In the genomic region with DNA sequence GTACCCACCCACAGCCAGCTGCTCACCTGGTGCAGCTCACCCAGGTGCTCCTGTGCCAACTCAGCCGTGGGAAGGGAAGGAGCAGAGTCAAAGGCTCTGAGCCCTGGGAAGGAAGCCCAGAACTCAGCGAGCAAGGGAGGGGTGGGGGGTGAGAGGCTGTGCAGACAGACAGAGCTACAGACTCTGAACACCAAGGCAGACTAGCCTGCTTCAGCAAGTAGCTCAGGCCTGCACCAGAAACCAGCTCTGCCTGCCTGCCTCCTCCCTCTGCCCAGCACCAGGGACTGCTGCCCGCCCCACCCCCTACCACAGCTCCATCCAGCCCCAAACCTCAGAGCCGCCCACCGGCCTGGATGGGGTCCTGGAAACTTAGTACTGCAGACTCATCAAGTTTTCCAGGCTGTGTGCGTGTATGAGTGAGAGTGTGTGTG, we compare ENCODE assay signal across 13 mouse cellular contexts. TPM values are rescaled to one million over a fixed set of nuclear protein-coding genes. Genes with fewer than 3 reads are reported as not detected.
DNase-seq lines count a peak whose midpoint lies in the region; TF ChIP-seq lines count a peak whose summit lies in the region.
"Had no signal": no experiment of that assay in that cellular context is flagged by ENCODE, and none has a peak within 500 bp of the region (broad histone marks: within the 10 kb centered on the region; RNA-seq: fewer than 3 reads in every experiment).

No protein-coding gene starts in this region.

- H3K27ac ChIP-seq in thymus, adult 2 months (ENCODE audit: control insufficient read depth, insufficient read depth, low read length), result no peak overlapping the region

- no peak overlapping the region for H3K4me3 ChIP-seq in thymus, adult 2 months (ENCODE audit: control insufficient read depth, insufficient read depth, low read length)

- H3K4me1 ChIP-seq in thymus, adult 2 months (replicated peaks; ENCODE audit: control insufficient read depth, insufficient read depth, low read length), result peaks cover 54% of the 10 kb centered on the region

- DNase-seq in kidney, postnatal 14 days, result peak; percentile 34
- no peak for DNase-seq in kidney, adult 18-20 months
- DNase-seq in brain, adult 2 months (ENCODE audit: low read depth, low spot score), result peak; percentile 60
- DNase-seq in gonadal fat pad, adult 2 months (ENCODE audit: low read depth), result peak; percentile 28
- DNase-seq in thymus, adult 2 months, result peak; percentile 45
- DNase-seq in cerebellum, postnatal 25 days, result no peak
- DNase-seq in heart, postnatal 36 days, result no peak
- DNase-seq: gastrocnemius, postnatal 10 days; lung, postnatal 36 days had no signal

- TF ChIP-seq CTCF in thymus, adult 2 months (IDR thresholded peaks at IDR 0.05; ENCODE audit: borderline replicate concordance, control insufficient read depth, extremely low read depth, insufficient read depth, low read length, poor library complexity), result no peak

- H3K36me3 ChIP-seq in thymus, adult 2 months (ENCODE audit: control insufficient read depth, insufficient read depth, low read length), result no peaks in the 10 kb centered on the region

- intact Hi-C loops in heart, postnatal 36 days (cut with DNase I), result no loop called here

- no peaks in the 10 kb centered on the region for H3K27me3 ChIP-seq in thymus, adult 2 months (ENCODE audit: control insufficient read depth, insufficient read depth, low read length)

- WGBS in thymus, adult 2 months, result 16% methylated on average over 6 of the region's 6 CpGs

- TF ChIP-seq POLR2A in thymus, adult 2 months (IDR thresholded peaks at IDR 0.05; ENCODE audit: control insufficient read depth, extremely low read depth, insufficient read depth, low read length, poor library complexity), result no peak

RNA-seq across cellular contexts. Expression of a gene that starts 4.5 kb away (rescaled TPM):
- polyA plus RNA-seq in gonadal fat pad, adult 2 months (2012; rRNA removed), result 2.4 and 2.9 TPM in 2 replicates
- polyA plus RNA-seq in thymus, adult 2 months (2012; rRNA removed), result 219 and 275 TPM in 2 replicates
- total RNA-seq in heart, postnatal 36 days (2021), result under 1 TPM; 0.69 to 0.70 TPM

RNA-seq across cellular contexts. Expression of a gene that starts 18.6 kb away (rescaled TPM):
- 64.5 and 86.7 TPM in 2 replicates for polyA plus RNA-seq in gonadal fat pad, adult 2 months (2012; rRNA removed)
- polyA plus RNA-seq in thymus, adult 2 months (2012; rRNA removed), result 54.7 and 59.4 TPM in 2 replicates
- total RNA-seq in heart, postnatal 36 days (2021), result 10 to 100 TPM; 21.1 to 26.7 TPM

RNA-seq across cellular contexts. Expression of a gene that starts 22.9 kb away (rescaled TPM):
- polyA plus RNA-seq in gonadal fat pad, adult 2 months (2012; rRNA removed), result 0.18 and 0.24 TPM in 2 replicates
- 1.3 and 1.5 TPM in 2 replicates for polyA plus RNA-seq in thymus, adult 2 months (2012; rRNA removed)
- total RNA-seq in heart, postnatal 36 days (2021), result 10 to 100 TPM; 15.6 to 19.8 TPM

RNA-seq across cellular contexts. Expression of a gene that starts 39.5 kb away (rescaled TPM):
- 1.00 and 1.5 TPM in 2 replicates for polyA plus RNA-seq in gonadal fat pad, adult 2 months (2012; rRNA removed)
- polyA plus RNA-seq in thymus, adult 2 months (2012; rRNA removed), result 0.50 and 0.77 TPM in 2 replicates
- 1 to 10 TPM in 1 of 2 experiments, under 1 TPM in 1; 0.92 to 1.0 TPM for total RNA-seq in heart, postnatal 36 days (2021)
- total RNA-seq: common myeloid progenitor, adult 5-6 weeks; ES-E14 had no signal
- polyA plus RNA-seq: forebrain, embryonic 11.5 days; heart, embryonic 16.5 days had no signal

Comparison
In these comparisons a context has a peak if more than half of its experiments do, and no peak if none do; other contexts are left out.
1. DNase-seq: peak in kidney, postnatal 14 days (single experiment), brain, adult 2 months (single experiment), gonadal fat pad, adult 2 months (single experiment) and thymus, adult 2 months (single experiment); none in kidney, adult 18-20 months (single experiment), cerebellum, postnatal 25 days (0 of 2) and heart, postnatal 36 days (0 of 2).
2. RNA of a gene that starts 4.5 kb away (polyA plus RNA-seq): 219 to 275 TPM in thymus, adult 2 months; 2.4 to 2.9 TPM in gonadal fat pad, adult 2 months; every median in the first group is over 10 times any median in the second.